In the genomic region with DNA sequence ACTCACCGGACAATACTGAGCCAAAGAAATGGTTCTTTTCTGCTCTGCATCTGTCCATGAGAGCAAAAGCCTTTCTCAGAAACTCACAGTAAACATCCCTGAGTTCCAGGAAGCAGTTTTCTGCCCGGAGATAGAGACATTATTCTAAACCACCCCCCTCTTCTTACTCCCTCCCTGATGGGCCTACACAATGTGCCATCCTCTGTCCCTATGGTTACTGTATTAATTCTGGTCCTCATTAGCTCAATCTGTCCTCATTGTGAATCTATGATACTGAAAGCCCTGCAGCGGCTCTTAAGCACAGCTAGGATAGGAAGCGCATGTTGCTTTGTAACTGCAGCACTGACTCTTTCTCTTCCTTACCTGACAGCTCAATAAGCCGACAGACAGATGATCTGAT, we compare ENCODE assay signal across 22 mouse cellular contexts. TPM values are rescaled to one million over a fixed set of nuclear protein-coding genes. Genes with fewer than 3 reads are reported as not detected.
DNase-seq lines count a peak whose midpoint lies in the region; ATAC-seq and TF ChIP-seq lines count a peak whose summit lies in the region.
"Had no signal": no experiment of that assay in that cellular context is flagged by ENCODE, and none has a peak within 500 bp of the region (broad histone marks: within the 10 kb centered on the region; RNA-seq: fewer than 3 reads in every experiment).

No protein-coding gene starts in this region.

- no peak for DNase-seq in hindbrain, embryonic 11.5 days (ENCODE audit: low spot score)
- peak; percentile 59 for DNase-seq in brain, embryonic 14.5 days (ENCODE audit: low read depth)
- DNase-seq in thymus, postnatal 4 days: no peak
- DNase-seq in embryo, embryonic 11 days: no peak
- DNase-seq: cerebellum, adult 11-12 months; cerebellum, postnatal 25 days; gastrocnemius, postnatal 25 days; heart, postnatal 14 days; layer of hippocampus, adult 9-11 months; lung, postnatal 10 days; right cerebral cortex, postnatal 14 days; thymus, postnatal 25 days had no signal

- H3K27ac ChIP-seq in hindbrain, embryonic 13.5 days: peak overlapping the region; percentile 58
- no peak overlapping the region for H3K27ac ChIP-seq in hindbrain, embryonic 11.5 days (ENCODE audit: low read depth, low read length)
- H3K27ac ChIP-seq in midbrain, embryonic 13.5 days: 0 out of 2 replicates have a peak overlapping the region, but pooled peaks have one; percentile 39
- no peak overlapping the region for H3K27ac ChIP-seq in heart, embryonic 11.5 days (ENCODE audit: low read depth, low read length)
- H3K27ac ChIP-seq: intestine, embryonic 15.5 days; kidney, postnatal 0 days; limb, embryonic 13.5 days; liver, embryonic 14.5 days had no signal

- no peak for TF ChIP-seq POLR2A in brain, embryonic 14.5 days (IDR thresholded peaks at IDR 0.05; ENCODE audit: borderline replicate concordance, extremely low read depth, insufficient read depth, insufficient read length, poor library complexity, severe bottlenecking)

- H3K4me3 ChIP-seq in hindbrain, embryonic 13.5 days: no peak overlapping the region
- no peak overlapping the region for H3K4me3 ChIP-seq in hindbrain, embryonic 11.5 days (ENCODE audit: low read depth, low read length)
- no peak overlapping the region for H3K4me3 ChIP-seq in midbrain, embryonic 13.5 days (replicated peaks)
- H3K4me3 ChIP-seq in heart, embryonic 11.5 days (ENCODE audit: low read depth, low read length): no peak overlapping the region
- H3K4me3 ChIP-seq: intestine, embryonic 15.5 days; limb, embryonic 13.5 days; myocyte had no signal

- 0 out of 2 replicates have a peak, but pooled peaks cover 4% of the 10 kb centered on the region for H3K9me3 ChIP-seq in hindbrain, embryonic 13.5 days
- no peaks in the 10 kb centered on the region for H3K9me3 ChIP-seq in hindbrain, embryonic 11.5 days (ENCODE audit: control insufficient read depth, low read length)
- no peaks in the 10 kb centered on the region for H3K9me3 ChIP-seq in midbrain, embryonic 13.5 days
- no peaks in the 10 kb centered on the region for H3K9me3 ChIP-seq in heart, embryonic 11.5 days (replicated peaks; ENCODE audit: control insufficient read depth, low read length)
- H3K9me3 ChIP-seq: G1E; intestine, embryonic 15.5 days; limb, embryonic 13.5 days had no signal

- H3K9ac ChIP-seq in hindbrain, embryonic 13.5 days: no peak overlapping the region
- H3K9ac ChIP-seq in hindbrain, embryonic 11.5 days (ENCODE audit: low read depth, low read length): no peak overlapping the region
- H3K9ac ChIP-seq in midbrain, embryonic 13.5 days (replicated peaks): no peak overlapping the region; the same call in 1 of the 2 replicates
- no peak overlapping the region for H3K9ac ChIP-seq in heart, embryonic 11.5 days (ENCODE audit: low read depth, low read length)
- H3K9ac ChIP-seq: intestine, embryonic 15.5 days; limb, embryonic 13.5 days; liver, embryonic 14.5 days had no signal

- WGBS in hindbrain, embryonic 13.5 days: 52% methylated on average over 5 of the region's 5 CpGs
- WGBS in hindbrain, embryonic 11.5 days: 83% methylated on average over 5 of the region's 5 CpGs
- 64% methylated on average over 5 of the region's 5 CpGs for WGBS in midbrain, embryonic 13.5 days
- WGBS in heart, embryonic 11.5 days (ENCODE audit: insufficient replicate concordance): 71% methylated on average over 5 of the region's 5 CpGs

- no peak overlapping the region for H3K4me2 ChIP-seq in hindbrain, embryonic 13.5 days
- H3K4me2 ChIP-seq in hindbrain, embryonic 11.5 days (replicated peaks; ENCODE audit: low read depth, low read length): no peak overlapping the region
- H3K4me2 ChIP-seq in midbrain, embryonic 13.5 days (replicated peaks): no peak overlapping the region
- no peak overlapping the region for H3K4me2 ChIP-seq in heart, embryonic 11.5 days
- H3K4me2 ChIP-seq: intestine, embryonic 15.5 days; limb, embryonic 13.5 days had no signal

- no peaks in the 10 kb centered on the region for H3K36me3 ChIP-seq in hindbrain, embryonic 13.5 days
- H3K36me3 ChIP-seq in hindbrain, embryonic 11.5 days (ENCODE audit: control insufficient read depth, insufficient read depth, low read length): no peaks in the 10 kb centered on the region
- H3K36me3 ChIP-seq in midbrain, embryonic 13.5 days: peaks cover 6% of the 10 kb centered on the region; the same call in 1 of the 2 replicates
- no peaks in the 10 kb centered on the region for H3K36me3 ChIP-seq in heart, embryonic 11.5 days (ENCODE audit: control insufficient read depth, insufficient read depth, low read length)
- H3K36me3 ChIP-seq: intestine, embryonic 15.5 days; limb, embryonic 13.5 days had no signal

- ATAC-seq in hindbrain, embryonic 13.5 days (ENCODE audit: low FRiP score): peak; percentile 66
- ATAC-seq in hindbrain, embryonic 11.5 days (ENCODE audit: low FRiP score): no peak
- peak; percentile 90 for ATAC-seq in CD4-positive, CD25-positive, alpha-beta regulatory T cell, adult 4 months
- ATAC-seq in midbrain, embryonic 13.5 days: 0 out of 2 replicates have a peak, but pooled peaks have one; percentile 58
- ATAC-seq in heart, embryonic 11.5 days (replicated peaks; ENCODE audit: insufficient number of reproducible peaks, low FRiP score, low TSS enrichment): no peak
- ATAC-seq: intestine, embryonic 15.5 days had no signal

- peaks cover 35% of the 10 kb centered on the region for H3K4me1 ChIP-seq in hindbrain, embryonic 13.5 days (replicated peaks)
- H3K4me1 ChIP-seq in hindbrain, embryonic 11.5 days (replicated peaks; ENCODE audit: control insufficient read depth, insufficient read depth, low read length): no peaks in the 10 kb centered on the region; the same call in 1 of the 2 replicates
- H3K4me1 ChIP-seq in midbrain, embryonic 13.5 days (replicated peaks): peaks cover 19% of the 10 kb centered on the region
- H3K4me1 ChIP-seq in heart, embryonic 11.5 days (ENCODE audit: control insufficient read depth, insufficient read depth, low read length): peaks cover 9% of the 10 kb centered on the region
- H3K4me1 ChIP-seq: intestine, embryonic 15.5 days; limb, embryonic 13.5 days had no signal

- no peaks in the 10 kb centered on the region for H3K27me3 ChIP-seq in hindbrain, embryonic 13.5 days
- no peaks in the 10 kb centered on the region for H3K27me3 ChIP-seq in hindbrain, embryonic 11.5 days (ENCODE audit: control insufficient read depth, insufficient read depth, low read length)
- H3K27me3 ChIP-seq in midbrain, embryonic 13.5 days: peaks cover 7% of the 10 kb centered on the region; the same call in 1 of the 2 replicates
- no peaks in the 10 kb centered on the region for H3K27me3 ChIP-seq in heart, embryonic 11.5 days (ENCODE audit: control insufficient read depth, insufficient read depth, low read length)
- H3K27me3 ChIP-seq: intestine, embryonic 15.5 days; limb, embryonic 13.5 days had no signal

- TF ChIP-seq CTCF in brain, embryonic 14.5 days (IDR thresholded peaks at IDR 0.05; ENCODE audit: borderline replicate concordance, extremely low read depth, insufficient read depth, insufficient read length): no peak

RNA-seq across cellular contexts. Expression of a gene that starts 53.7 kb away (rescaled TPM):
- polyA plus RNA-seq in hindbrain, embryonic 13.5 days (2015; fragmentation: Nextera tagmentation; extraction: Ambion mirVana): 78.8 and 79.4 TPM in 2 replicates
- 45.4 and 46.6 TPM in 2 replicates for polyA plus RNA-seq in hindbrain, embryonic 11.5 days (2014; fragmentation: Nextera tagmentation; extraction: Ambion mirVana)
- under 1 TPM in 1 of 2 experiments, not detected in 1; 0.16 TPM for polyA plus RNA-seq in CD4-positive, CD25-positive, alpha-beta regulatory T cell, adult 4 months (2017; shearing (Covaris generic))
- 37.3 and 41.2 TPM in 2 replicates for polyA plus RNA-seq in brain, embryonic 14.5 days (2012; rRNA removed)
- polyA plus RNA-seq in midbrain, embryonic 13.5 days (2015; fragmentation: Nextera tagmentation; extraction: Ambion mirVana): 64.6 and 69.5 TPM in 2 replicates
- polyA plus RNA-seq in heart, embryonic 11.5 days (2014; fragmentation: Nextera tagmentation; extraction: Ambion mirVana): 29.3 and 33.4 TPM in 2 replicates
- polyA plus RNA-seq: G1E had no signal

Comparison
In these comparisons a context has a peak if more than half of its experiments do, and no peak if none do; other contexts are left out.
1. ATAC-seq: peak in hindbrain, embryonic 13.5 days (single experiment), CD4-positive, CD25-positive, alpha-beta regulatory T cell, adult 4 months (single experiment) and midbrain, embryonic 13.5 days (single experiment); none in hindbrain, embryonic 11.5 days (single experiment) and heart, embryonic 11.5 days (single experiment).
2. H3K27ac ChIP-seq: peak in hindbrain, embryonic 13.5 days (single experiment) and midbrain, embryonic 13.5 days (single experiment); none in hindbrain, embryonic 11.5 days (single experiment) and heart, embryonic 11.5 days (single experiment).
3. RNA of a gene that starts 53.7 kb away (polyA plus RNA-seq): 78.8 to 79.4 TPM in hindbrain, embryonic 13.5 days, 64.6 to 69.5 TPM in midbrain, embryonic 13.5 days, 45.4 to 46.6 TPM in hindbrain, embryonic 11.5 days, 37.3 to 41.2 TPM in brain, embryonic 14.5 days and 29.3 to 33.4 TPM in heart, embryonic 11.5 days; 0.16 TPM in CD4-positive, CD25-positive, alpha-beta regulatory T cell, adult 4 months; every median in the first group is over 10 times any median in the second.